Mouse (Mus musculus) liver, embryonic 12.5 days (tissue): ENCODE results near the gene Pcgf2. TPM values are rescaled to one million over a fixed set of nuclear protein-coding genes. Genes with fewer than 3 reads are reported as not detected.
"Not testable (repeated sequence)": the region's sequence is repeated elsewhere in the genome, so short reads cannot be mapped to it uniquely, and the experiment has no call there.

Source experiments
- ATAC-seq: fragments of 200-750 bp; cut with Nextera tagmentation; 2 replicates; pipeline ENCODE4 v1.8.0; 2017; ENCODE audit warnings: moderate number of reproducible peaks, mild to moderate bottlenecking, moderate library complexity
- H3K27ac ChIP-seq: fragments of 300-500 bp; sonication (generic); 2 replicates; pipeline ENCODE4 v1.5.1; 2016; ENCODE audit warnings: mild to moderate bottlenecking
- H3K27me3 ChIP-seq: fragments of 300-500 bp; sonication (generic); replicated peaks from 2 replicates; pipeline ENCODE4 v1.6.1; 2016; ENCODE audit warnings: mild to moderate bottlenecking, moderate library complexity
- H3K36me3 ChIP-seq: fragments of 300-500 bp; sonication (generic); 2 replicates; pipeline ENCODE4 v1.6.1; 2016; ENCODE audit warnings: mild to moderate bottlenecking, moderate library complexity
- H3K4me1 ChIP-seq: fragments of 300-500 bp; sonication (generic); 2 replicates; pipeline ENCODE4 v1.6.1; 2016
- H3K4me2 ChIP-seq: fragments of 300-500 bp; sonication (generic); 2 replicates; pipeline ENCODE4 v1.6.1; 2016; ENCODE audit warnings: mild to moderate bottlenecking, moderate library complexity
- H3K4me3 ChIP-seq: fragments of 300-500 bp; sonication (generic); 2 replicates; pipeline ENCODE4 v1.5.1; 2016; ENCODE audit warnings: mild to moderate bottlenecking, moderate library complexity
- H3K9ac ChIP-seq: fragments of 300-500 bp; sonication (generic); 2 replicates; pipeline ENCODE4 v1.6.1; 2016; ENCODE audit warnings: mild to moderate bottlenecking, moderate library complexity
- H3K9me3 ChIP-seq: fragments of 300-500 bp; sonication (generic); replicated peaks from 2 replicates; pipeline ENCODE4 v1.6.1; 2016; ENCODE audit warnings: mild to moderate bottlenecking, moderate library complexity
- WGBS: fragments of 180-500 bp; shearing (Covaris S2); methylation state at CpG from one replicate; pipeline ENCODE4 v1.1.7; 2016; ENCODE audit not compliant: insufficient replicate concordance; 5-methylcytosine and 5-hydroxymethylcytosine counted together
- polyA plus RNA-seq: library from polyadenylated mRNA; unstranded; fragments of >200 nt; fragmentation: Nextera tagmentation; extraction: Ambion mirVana; gene quantifications from 2 replicates; pipeline ENCODE4 v1.2.1, GENCODE M21; 2016

The Pcgf2 gene
- polyA plus RNA-seq, 1 experiment from 2014 or later, result 5.1 TPM

- H3K9me3 ChIP-seq, result no peaks in the 10 kb centered on the region
- 2% methylated on average over 45 of the region's 57 CpGs for WGBS
- peak overlapping the region; percentile 65 for H3K4me3 ChIP-seq
- H3K27me3 ChIP-seq, result peaks cover 93% of the 10 kb centered on the region
- peak overlapping the region; percentile 65 for H3K9ac ChIP-seq
- H3K4me2 ChIP-seq, result peak overlapping the region; percentile 77
- no peak for ATAC-seq
- peaks cover 13% of the 10 kb centered on the region for H3K36me3 ChIP-seq
- peak overlapping the region; percentile 60 for H3K27ac ChIP-seq
- H3K4me1 ChIP-seq, result peaks cover 57% of the 10 kb centered on the region
Observed at GRCm38 (mm10) chr11:97663528-97664338, 36.6 kb downstream of the Pcgf2 start.

GRCm38 (mm10) chr11:97662893-97663527 is 37.3 kb downstream of the Pcgf2 start, which contains the start of gene Mllt6:
Gene Mllt6, plus strand, starts transcription at chr11:97663414.
- under 1% methylated on average over 35 of the region's 76 CpGs for WGBS
- Histone ChIP-seq H3K9me3 (no peaks in the 10 kb centered on the region), H3K4me2 (peak within 1 kb of the TSS; percentile 77), H3K36me3 (peaks cover 12% of the 10 kb centered on the region), H3K27ac (peak within 1 kb of the TSS; percentile 60), H3K4me1 (peaks cover 58% of the 10 kb centered on the region), H3K4me3 (peak within 1 kb of the TSS; percentile 65), H3K27me3 (peaks cover 93% of the 10 kb centered on the region), H3K9ac (peak within 1 kb of the TSS; percentile 65)
- no peak for ATAC-seq

GRCm38 (mm10) chr11:97662207-97662892 is 37.9 kb downstream of the Pcgf2 start:
- Histone ChIP-seq H3K27ac (no peak overlapping the region), H3K4me3 (peak overlapping the region; percentile 65), H3K27me3 (peaks cover 94% of the 10 kb centered on the region), H3K4me1 (peaks cover 58% of the 10 kb centered on the region), H3K4me2 (peak overlapping the region; percentile 77), H3K9ac (no peak overlapping the region), H3K36me3 (peaks cover 12% of the 10 kb centered on the region), H3K9me3 (no peaks in the 10 kb centered on the region)
- 2% methylated on average over 21 of the region's 21 CpGs for WGBS
- no peak for ATAC-seq

GRCm38 (mm10) chr11:97661648-97662133 is 38.6 kb downstream of the Pcgf2 start:
- H3K27me3 ChIP-seq, result peaks cover 89% of the 10 kb centered on the region
- H3K9me3 ChIP-seq, result no peaks in the 10 kb centered on the region
- no peak overlapping the region for H3K27ac ChIP-seq
- H3K4me3 ChIP-seq, result peak overlapping the region; percentile 65
- peak overlapping the region; percentile 77 for H3K4me2 ChIP-seq
- 2% methylated on average over 20 of the region's 20 CpGs for WGBS
- no peak overlapping the region for H3K9ac ChIP-seq
- peaks cover 11% of the 10 kb centered on the region for H3K36me3 ChIP-seq
- ATAC-seq, result no peak
- peaks cover 58% of the 10 kb centered on the region for H3K4me1 ChIP-seq

GRCm38 (mm10) chr11:97660734-97661647 is 39.3 kb downstream of the Pcgf2 start:
- H3K27ac ChIP-seq, result no peak overlapping the region
- 4% methylated on average over 27 of the region's 27 CpGs for WGBS

GRCm38 (mm10) chr11:97659990-97660714 is 40.1 kb downstream of the Pcgf2 start:
- Histone ChIP-seq H3K36me3 (no peaks in the 10 kb centered on the region), H3K27me3 (peaks cover 86% of the 10 kb centered on the region), H3K4me3 (peak overlapping the region; percentile 69), H3K27ac (peak overlapping the region; percentile 59), H3K4me1 (peaks cover 58% of the 10 kb centered on the region), H3K4me2 (peak overlapping the region; percentile 77), H3K9me3 (no peaks in the 10 kb centered on the region), H3K9ac (peak overlapping the region; percentile 67)
- WGBS, result 1% methylated on average over 75 of the region's 78 CpGs
- ATAC-seq, result peak; percentile 79

More at GRCm38 (mm10) chr11:97660734-97661647, 39.3 kb downstream of the Pcgf2 start:
- no peak for ATAC-seq
- Histone ChIP-seq H3K36me3 (peaks cover 6% of the 10 kb centered on the region; the same call in 1 of the 2 replicates), H3K9ac (no peak overlapping the region), H3K9me3 (no peaks in the 10 kb centered on the region), H3K4me1 (peaks cover 58% of the 10 kb centered on the region), H3K4me2 (peak overlapping the region; percentile 77), H3K4me3 (peak overlapping the region; percentile 69), H3K27me3 (peaks cover 92% of the 10 kb centered on the region)

GRCm38 (mm10) chr11:97659267-97659989 is 40.9 kb downstream of the Pcgf2 start:
- Histone ChIP-seq H3K4me2 (peak overlapping the region; percentile 77), H3K4me3 (peak overlapping the region; percentile 69), H3K4me1 (peaks cover 51% of the 10 kb centered on the region), H3K27ac (peak overlapping the region; percentile 59), H3K9me3 (no peaks in the 10 kb centered on the region), H3K27me3 (peaks cover 78% of the 10 kb centered on the region), H3K9ac (peak overlapping the region; percentile 67), H3K36me3 (no peaks in the 10 kb centered on the region)
- ATAC-seq, result no peak
- 6% methylated on average over 13 of the region's 13 CpGs for WGBS

- Histone ChIP-seq H3K9me3 (no peaks in the 10 kb centered on the region), H3K4me3 (no peak overlapping the region), H3K4me2 (peak overlapping the region; percentile 77), H3K27me3 (peaks cover 72% of the 10 kb centered on the region), H3K4me1 (peaks cover 45% of the 10 kb centered on the region), H3K27ac (no peak overlapping the region), H3K9ac (no peak overlapping the region), H3K36me3 (no peaks in the 10 kb centered on the region)
- 24% methylated on average over 11 of the region's 11 CpGs for WGBS
- ATAC-seq, result no peak
Observed at GRCm38 (mm10) chr11:97658751-97659266, 41.5 kb downstream of the Pcgf2 start.

GRCm38 (mm10) chr11:97657967-97658366 is 42.3 kb downstream of the Pcgf2 start:
- H3K27ac ChIP-seq, H3K36me3 ChIP-seq, H3K4me2 ChIP-seq, H3K4me3 ChIP-seq, H3K9ac ChIP-seq, H3K9me3 ChIP-seq, ATAC-seq: not testable (repeated sequence)
- Histone ChIP-seq H3K4me1 (peaks cover 40% of the 10 kb centered on the region), H3K27me3 (peaks cover 64% of the 10 kb centered on the region)
- 64% methylated on average over 6 of the region's 6 CpGs for WGBS
